Mouse (Mus musculus) frontal cortex, postnatal 14 days (tissue): Measurements from ENCODE around the gene Il17rd.

ENCODE experiments used
- DNase-seq, 2 experiments: peaks; one replicate each; pipeline ENCODE4 v3.0.0; 2022; ENCODE audit warnings: low spot score in 2 of 2

Gene Il17rd

DNA sequence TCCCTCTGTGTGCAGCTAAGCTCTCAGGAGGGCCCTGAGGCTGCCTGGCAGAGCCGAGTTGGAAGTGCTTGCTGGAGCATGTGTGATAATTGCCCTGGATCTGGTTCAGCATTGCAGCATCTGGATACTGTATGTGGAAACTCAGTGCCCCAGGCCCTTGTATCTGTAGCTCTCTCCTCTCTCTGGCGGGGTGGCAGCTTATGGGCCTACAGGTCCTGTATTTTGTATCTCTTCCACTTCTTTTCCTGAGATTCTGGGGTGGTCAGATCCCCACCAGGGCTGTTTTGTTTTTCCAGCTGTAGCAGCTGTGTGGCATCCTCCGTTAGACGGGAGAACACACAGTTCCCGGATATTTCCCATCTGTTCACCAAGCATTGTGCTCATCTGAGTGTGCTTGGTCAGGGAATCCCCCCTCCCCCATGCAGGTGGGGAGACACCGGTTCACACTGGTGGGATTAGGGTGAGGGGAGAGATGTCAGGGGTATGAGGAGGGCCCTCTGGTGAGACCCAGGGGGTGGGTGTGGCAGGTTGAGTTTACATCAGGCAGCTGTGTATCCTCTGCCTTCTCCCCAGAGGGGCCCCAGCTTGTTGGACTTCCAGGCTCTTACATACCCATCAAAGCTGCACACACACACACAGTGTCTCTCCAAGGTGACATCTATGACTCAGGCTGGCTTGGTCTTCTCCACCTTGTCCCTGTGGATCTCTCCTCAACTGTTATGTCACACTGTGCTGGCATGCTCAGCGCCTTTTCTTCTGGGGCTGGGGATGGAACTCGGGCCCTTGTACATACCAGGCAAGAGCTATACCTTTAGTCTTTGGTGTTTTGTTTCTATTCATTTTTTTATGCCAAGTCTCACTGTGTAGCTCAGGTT lies 106.7 kb downstream of the Il17rd start:
- no peak for DNase-seq

DNA sequence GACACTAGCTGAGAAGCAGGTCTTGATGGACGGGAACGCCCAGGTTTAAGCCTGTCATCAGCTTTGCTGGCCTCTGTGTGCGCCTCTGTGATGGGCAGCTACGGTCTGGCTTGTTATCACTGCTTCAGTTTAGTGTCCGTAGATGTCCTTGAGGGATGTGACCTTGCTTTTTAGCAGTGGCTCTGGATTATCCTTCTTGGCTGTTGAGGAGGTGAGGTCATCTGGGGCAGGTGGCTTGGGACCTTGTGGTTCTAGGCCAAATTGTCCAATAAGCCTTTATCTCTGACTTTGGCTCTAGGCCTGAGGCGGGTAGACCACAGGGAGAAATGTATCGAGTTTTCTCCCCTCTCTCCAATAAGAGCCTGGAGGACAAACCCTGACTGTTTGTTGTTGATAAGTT lies 109.0 kb downstream of the Il17rd start:
- no peak for DNase-seq

DNA sequence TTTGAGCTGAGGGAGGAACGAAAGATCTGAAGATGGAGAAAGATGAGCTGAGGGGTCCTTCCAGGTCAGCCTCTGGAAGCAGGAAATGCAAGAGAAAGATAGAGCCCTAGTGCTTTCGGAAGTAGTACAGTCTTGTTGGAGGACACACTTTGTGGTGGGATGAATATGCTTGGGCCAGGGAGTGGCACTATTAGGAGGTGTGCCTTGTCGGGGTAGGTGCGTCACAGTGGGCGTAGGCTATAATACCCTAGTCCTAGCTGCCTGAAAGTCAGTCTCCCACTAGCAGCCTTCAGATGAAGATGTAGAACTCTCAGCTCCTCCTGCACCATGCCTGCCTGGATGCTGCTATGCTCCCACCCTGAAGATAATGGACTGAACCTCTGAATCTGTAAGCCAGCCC lies 110.7 kb downstream of the Il17rd start:
- no peak for DNase-seq

DNA sequence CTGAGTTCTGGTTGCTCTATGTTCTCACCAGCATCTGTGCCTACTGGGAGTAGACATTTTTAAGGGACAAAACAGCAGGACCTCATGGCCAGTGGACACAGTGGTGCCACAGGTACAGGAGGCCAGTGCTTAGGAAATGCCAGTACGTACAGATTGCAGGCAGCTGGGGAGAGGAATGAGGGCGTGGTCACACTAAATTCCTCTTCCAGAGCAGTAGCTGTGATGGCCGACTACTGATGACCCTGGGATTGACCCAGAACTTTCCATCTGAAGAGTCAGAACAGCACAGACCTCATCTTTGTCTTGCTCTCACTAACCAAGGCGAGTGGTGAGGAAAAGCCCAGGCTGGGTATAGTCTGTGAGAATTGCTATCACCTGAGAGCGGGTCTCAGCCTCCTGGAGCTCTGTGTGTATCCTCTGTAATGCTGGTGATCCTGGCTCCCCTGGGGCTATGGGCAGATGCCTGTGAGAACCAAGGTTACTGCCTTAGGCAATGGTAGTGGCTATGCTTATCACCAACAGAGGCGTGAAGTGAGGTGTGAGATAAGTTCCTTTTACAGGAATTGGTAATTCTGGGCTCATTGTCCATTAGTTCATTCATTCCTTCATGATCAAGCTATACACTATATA lies 111.4 kb downstream of the Il17rd start:
- no peak for DNase-seq

DNA sequence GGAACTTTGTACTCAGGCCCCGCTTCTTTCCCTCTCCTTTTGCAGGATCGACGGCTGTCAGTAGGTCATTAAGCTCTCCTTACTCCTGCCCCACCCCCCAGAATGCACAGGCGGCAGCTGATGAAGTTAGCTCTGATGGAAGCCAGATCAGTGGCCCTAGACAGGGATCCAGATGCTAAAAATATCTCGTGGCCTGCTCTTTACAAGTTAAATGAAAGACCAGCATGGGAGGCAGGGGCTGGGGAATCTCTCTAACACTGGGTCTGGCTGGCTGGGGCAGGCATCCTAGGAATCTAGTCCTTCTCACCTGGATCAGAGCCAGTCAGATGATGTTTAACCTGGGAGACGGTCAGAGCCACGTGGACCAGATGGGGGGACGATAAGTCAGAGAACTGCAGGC lies 112.7 kb downstream of the Il17rd start:
- DNase-seq: no peak

DNA sequence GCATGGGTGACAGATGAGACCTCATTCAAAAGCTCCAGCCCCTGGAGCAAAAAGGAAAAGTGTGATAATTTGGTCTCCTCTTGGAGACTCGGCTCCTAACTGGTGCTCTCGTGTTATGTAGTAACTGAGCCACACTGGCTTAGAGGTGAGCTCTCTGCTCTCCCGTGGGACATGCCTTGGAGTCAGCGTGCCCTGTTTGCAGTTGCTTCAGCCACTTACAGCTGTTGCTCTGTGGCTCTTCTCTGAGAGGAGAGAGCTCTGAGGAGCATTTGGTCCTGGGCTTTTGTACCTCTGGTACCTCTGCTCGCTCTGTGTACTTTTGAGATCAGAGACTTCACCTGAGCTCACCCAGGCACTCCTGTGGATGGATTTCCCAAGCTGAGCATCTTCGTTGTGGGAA lies 116.3 kb downstream of the Il17rd start:
- no peak for DNase-seq

DNA sequence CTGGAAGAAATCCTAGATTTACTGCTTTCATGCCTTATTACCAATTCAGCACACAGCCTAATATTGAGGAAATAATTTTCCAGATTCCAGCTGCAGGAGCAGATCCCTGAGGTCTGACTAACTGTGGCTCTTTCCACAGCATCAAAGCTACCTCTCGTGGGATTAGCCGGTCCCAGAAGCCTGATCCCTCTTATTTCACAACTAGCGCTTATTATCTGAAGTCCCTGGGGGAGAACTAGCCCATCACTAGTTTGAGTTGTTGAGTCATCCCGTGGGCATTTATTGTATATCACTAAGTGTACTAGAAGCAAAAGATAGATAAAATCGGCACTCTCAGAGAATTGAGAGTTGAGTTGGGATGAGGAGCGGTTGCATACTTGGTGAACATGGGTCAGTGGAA lies 117.3 kb downstream of the Il17rd start:
- no peak for DNase-seq
